Mouse (Mus musculus) megakaryocyte, embryonic 14.5 days (primary cell): ENCODE measurements at regions not wholly inside any gene's neighbourhood (a gene's known extent, or its start where the extent isn't known, plus 50 kb on each side); places are given as distances from the start of the nearest gene placed in this dataset.

Experiments
- FLI1 ChIP-seq: IDR thresholded peaks from 2 replicates; pipeline ENCODE4 v1.6.1; 2012; ENCODE audit warnings: low read length, inconsistent platforms, mixed read lengths
- GATA1 ChIP-seq: IDR thresholded peaks from 3 replicates; pipeline ENCODE4 v1.6.1; 2012; ENCODE audit warnings: mixed read lengths, low read length, inconsistent platforms, borderline replicate concordance

DNA sequence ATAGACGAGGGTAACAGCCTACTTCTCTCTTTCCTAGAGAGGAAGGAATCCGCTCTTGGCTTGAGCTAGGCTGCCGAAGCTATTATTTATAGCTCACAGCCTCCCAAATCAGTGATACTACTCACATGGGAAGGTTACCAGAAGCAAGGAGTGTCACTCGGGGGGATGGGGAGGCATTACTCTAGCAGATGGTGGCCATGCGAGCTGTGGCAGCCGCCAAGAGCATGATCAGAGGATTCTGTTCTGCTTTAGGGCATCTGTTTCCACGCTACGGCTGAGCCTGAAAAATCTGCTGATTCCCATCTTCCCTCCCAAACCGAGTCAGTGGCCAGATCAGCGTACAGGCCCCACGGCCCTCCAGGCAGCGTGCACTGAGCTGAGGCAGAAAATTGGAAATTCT, 79.5 kb downstream of the Kctd12 start:
- no peak for TF ChIP-seq GATA1
- no peak for TF ChIP-seq FLI1
